Mouse (Mus musculus) neural tube, embryonic 15.5 days (tissue): ENCODE results near the gene Trib2. TPM values are rescaled to one million over a fixed set of nuclear protein-coding genes. Genes with fewer than 3 reads are reported as not detected.
A peak's percentile ranks its signal among the peaks of the same experiment; 100 is the strongest.

ENCODE experiments used
- ATAC-seq: fragments of 200-750 bp; cut with Nextera tagmentation; 2 replicates; pipeline ENCODE4 v1.8.0; 2017; ENCODE audit warnings: mild to moderate bottlenecking, moderate TSS enrichment, moderate library complexity; ENCODE audit not compliant: low FRiP score
- H3K27ac ChIP-seq: fragments of 300-500 bp; sonication (generic); replicated peaks from 2 replicates; pipeline ENCODE4 v1.5.1; 2015; ENCODE audit warnings: mild to moderate bottlenecking, inconsistent platforms
- H3K27me3 ChIP-seq: fragments of 300-500 bp; sonication (generic); replicated peaks from 2 replicates; pipeline ENCODE4 v1.6.1; 2015; ENCODE audit warnings: inconsistent platforms
- H3K36me3 ChIP-seq: fragments of 300-500 bp; sonication (generic); 2 replicates; pipeline ENCODE4 v1.6.1; 2015; ENCODE audit warnings: inconsistent platforms
- H3K4me1 ChIP-seq: fragments of 300-500 bp; sonication (generic); 2 replicates; pipeline ENCODE4 v1.6.1; 2015; ENCODE audit warnings: inconsistent platforms
- H3K4me2 ChIP-seq: fragments of 300-500 bp; sonication (generic); 2 replicates; pipeline ENCODE4 v1.6.1; 2015; ENCODE audit warnings: inconsistent platforms, mild to moderate bottlenecking, moderate library complexity
- H3K4me3 ChIP-seq: fragments of 300-500 bp; sonication (generic); replicated peaks from 2 replicates; pipeline ENCODE4 v1.5.1; 2015; ENCODE audit warnings: mild to moderate bottlenecking, inconsistent platforms
- H3K9ac ChIP-seq: fragments of 300-500 bp; sonication (generic); replicated peaks from 2 replicates; pipeline ENCODE4 v1.6.1; 2015; ENCODE audit warnings: mild to moderate bottlenecking, inconsistent platforms
- H3K9me3 ChIP-seq: fragments of 300-500 bp; sonication (generic); replicated peaks from 2 replicates; pipeline ENCODE4 v1.6.1; 2016; ENCODE audit warnings: inconsistent platforms
- WGBS: fragments of 180-500 bp; shearing (Covaris S2); methylation state at CpG from one replicate; pipeline ENCODE4 v1.1.7; 2015; ENCODE audit warnings: mixed read lengths; 5-methylcytosine and 5-hydroxymethylcytosine counted together
- microRNA-seq: library from miRNA; unstranded; fragments of <30 nt; microRNA quantifications from one replicate; pipeline ENCODE4, GENCODE M21; 2017
- polyA plus RNA-seq: library from polyadenylated mRNA; unstranded; fragments of >200 nt; fragmentation: Nextera tagmentation; extraction: Ambion mirVana; gene quantifications from 2 replicates; pipeline ENCODE4 v1.2.1, GENCODE M21; 2015

Gene Trib2
- polyA plus RNA-seq, 1 experiment from 2014 or later, result 134 TPM

DNA sequence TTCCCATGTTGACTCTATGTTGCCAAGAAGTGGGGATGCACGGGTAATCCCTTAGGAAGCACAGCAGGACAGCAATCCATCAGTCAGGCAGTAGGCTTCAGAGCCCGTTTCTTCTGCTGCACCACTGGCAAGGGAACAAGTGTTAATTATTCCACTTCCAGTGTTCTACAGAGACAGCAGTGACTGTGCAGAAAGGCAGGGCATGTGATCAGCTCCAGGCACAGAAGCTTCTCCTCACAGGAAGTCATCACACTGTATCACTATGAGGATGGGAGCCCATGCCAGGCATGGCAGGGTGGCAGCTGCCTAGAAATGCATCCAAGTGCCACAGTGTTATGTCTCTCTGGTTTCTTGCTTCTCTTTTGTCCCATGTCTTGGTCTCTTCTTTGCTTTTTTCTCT is 57.9 kb downstream of the Trib2 start:
- ATAC-seq, result peak; percentile 69
- H3K9me3 ChIP-seq, result no peaks in the 10 kb centered on the region
- no peaks in the 10 kb centered on the region for H3K36me3 ChIP-seq
- H3K27ac ChIP-seq, result no peak overlapping the region
- WGBS, result 11% methylated on average over 2 of the region's 2 CpGs
- no peak overlapping the region for H3K4me2 ChIP-seq
- H3K4me1 ChIP-seq, result peaks cover 3% of the 10 kb centered on the region; the same call in 1 of the 2 replicates
- H3K9ac ChIP-seq, result no peak overlapping the region
- no peaks in the 10 kb centered on the region for H3K27me3 ChIP-seq
- no peak overlapping the region for H3K4me3 ChIP-seq

DNA sequence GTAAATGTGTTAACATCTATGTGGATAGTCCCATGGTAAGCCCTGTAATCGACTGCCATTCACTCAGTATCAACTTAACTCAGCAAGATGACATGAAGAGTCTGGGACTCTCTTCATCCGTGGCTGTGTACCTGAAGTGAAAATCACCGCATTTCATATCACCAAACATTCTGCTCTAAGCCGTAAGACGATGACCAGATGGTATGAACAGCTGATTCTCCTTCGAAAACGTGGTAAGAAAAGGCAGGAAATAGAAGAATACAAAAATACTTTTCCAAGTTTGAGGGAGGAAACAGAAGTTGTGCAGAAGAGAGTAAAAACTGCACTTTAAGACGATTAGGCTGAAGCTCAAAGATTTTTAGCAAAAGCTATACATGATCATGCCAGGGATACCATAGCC is 59.4 kb downstream of the Trib2 start:
- peaks cover 3% of the 10 kb centered on the region; the same call in 1 of the 2 replicates for H3K4me1 ChIP-seq
- no peak for ATAC-seq
- 88% methylated on average over 8 of the region's 8 CpGs for WGBS
- H3K9me3 ChIP-seq, result no peaks in the 10 kb centered on the region
- H3K4me3 ChIP-seq, result no peak overlapping the region
- H3K27ac ChIP-seq, result no peak overlapping the region
- no peak overlapping the region for H3K9ac ChIP-seq
- no peaks in the 10 kb centered on the region for H3K36me3 ChIP-seq
- no peak overlapping the region for H3K4me2 ChIP-seq
- no peaks in the 10 kb centered on the region for H3K27me3 ChIP-seq

DNA sequence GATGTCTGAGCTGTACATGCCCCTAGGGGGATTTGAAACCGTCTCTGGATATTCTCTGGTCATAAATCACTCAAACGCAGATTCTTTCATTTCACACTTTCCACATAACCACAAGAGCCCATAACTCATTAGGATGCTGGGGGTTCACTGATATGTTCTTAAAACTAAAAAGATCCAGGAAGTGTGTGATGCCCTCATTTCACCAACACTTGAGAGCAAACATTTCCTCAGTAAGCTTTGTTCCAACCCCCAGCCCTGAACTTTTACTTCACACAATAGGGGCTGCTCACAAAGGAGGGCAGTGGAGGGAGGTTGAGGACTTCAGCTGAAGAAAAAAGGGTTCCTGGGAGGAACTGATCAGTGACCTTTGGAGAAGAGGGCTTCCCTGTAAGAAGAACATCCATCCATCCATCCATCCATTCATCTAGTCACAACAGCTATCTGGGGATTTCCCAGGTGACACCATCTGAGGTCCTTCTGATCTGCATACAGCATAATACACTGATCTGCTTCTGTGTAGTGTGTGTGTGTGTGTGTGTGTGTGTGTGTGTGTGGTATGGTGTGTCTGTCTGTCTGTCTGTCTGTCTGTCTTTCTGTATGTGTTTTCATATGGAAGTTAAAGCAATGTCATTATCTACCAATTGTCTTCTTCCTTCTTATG is 61.6 kb downstream of the Trib2 start:
- Histone ChIP-seq H3K9ac (no peak overlapping the region), H3K27ac (no peak overlapping the region), H3K4me2 (no peak overlapping the region), H3K4me3 (no peak overlapping the region), H3K27me3 (no peaks in the 10 kb centered on the region), H3K36me3 (no peaks in the 10 kb centered on the region), H3K4me1 (peaks cover 3% of the 10 kb centered on the region; the same call in 1 of the 2 replicates), H3K9me3 (no peaks in the 10 kb centered on the region)
- no peak for ATAC-seq
- 38% methylated on average over 2 of the region's 2 CpGs for WGBS

DNA sequence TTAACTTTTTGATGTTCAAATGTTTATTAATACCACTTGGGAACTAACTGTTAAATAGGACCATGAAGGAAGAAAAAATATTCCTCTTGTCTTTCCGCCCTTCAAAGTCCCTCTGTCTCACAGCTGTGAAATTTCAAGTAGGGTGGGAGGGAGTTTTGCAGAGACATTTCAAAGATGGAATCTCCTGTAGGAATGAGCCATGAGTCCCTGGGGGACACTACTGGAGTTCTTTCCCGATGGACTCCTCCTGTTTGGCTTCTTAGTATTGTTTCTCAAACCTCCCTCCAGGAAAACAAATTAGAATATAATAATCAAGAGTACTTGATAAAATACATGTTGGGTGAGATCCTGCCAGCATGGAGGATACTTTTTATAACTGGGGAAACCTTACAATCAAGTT is 62.1 kb downstream of the Trib2 start:
- no peaks in the 10 kb centered on the region for H3K27me3 ChIP-seq
- ATAC-seq, result no peak
- no peaks in the 10 kb centered on the region for H3K9me3 ChIP-seq
- WGBS, result 72% methylated on average over 2 of the region's 2 CpGs
- no peak overlapping the region for H3K4me2 ChIP-seq
- H3K36me3 ChIP-seq, result no peaks in the 10 kb centered on the region
- H3K27ac ChIP-seq, result no peak overlapping the region
- H3K4me3 ChIP-seq, result no peak overlapping the region
- no peak overlapping the region for H3K9ac ChIP-seq
- H3K4me1 ChIP-seq, result peaks cover 3% of the 10 kb centered on the region; the same call in 1 of the 2 replicates

DNA sequence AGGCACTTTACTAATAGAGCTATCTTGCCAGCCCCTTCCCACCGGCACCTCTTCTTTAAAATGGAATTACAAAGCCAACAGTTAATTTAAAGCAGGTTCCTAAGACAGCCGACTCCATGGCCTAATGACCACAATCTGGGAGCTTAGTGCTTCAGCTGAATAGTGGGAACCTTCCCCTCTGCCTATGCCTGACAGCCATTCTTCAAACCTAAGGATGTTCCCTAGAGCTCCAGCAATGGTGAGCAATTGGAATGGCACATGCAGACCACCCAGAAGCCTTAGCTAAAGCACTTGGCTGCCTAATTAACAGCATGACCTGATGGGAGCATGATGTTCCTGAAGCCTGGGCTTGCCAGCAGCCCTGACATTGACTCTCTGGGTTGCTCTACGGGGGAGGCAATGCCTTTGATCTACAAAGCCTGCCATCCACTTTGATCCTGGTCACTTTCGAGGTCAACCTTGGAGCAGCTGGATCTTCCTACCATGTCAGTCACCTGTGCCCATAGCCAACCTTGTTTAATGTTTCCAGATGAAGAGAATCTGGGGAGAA is 67.0 kb downstream of the Trib2 start:
- 21% methylated on average over 4 of the region's 4 CpGs for WGBS
- Histone ChIP-seq H3K4me2 (no peak overlapping the region), H3K9me3 (no peaks in the 10 kb centered on the region), H3K27ac (no peak overlapping the region), H3K9ac (no peak overlapping the region), H3K36me3 (no peaks in the 10 kb centered on the region), H3K4me1 (no peaks in the 10 kb centered on the region), H3K4me3 (no peak overlapping the region), H3K27me3 (no peaks in the 10 kb centered on the region)
- ATAC-seq, result no peak

DNA sequence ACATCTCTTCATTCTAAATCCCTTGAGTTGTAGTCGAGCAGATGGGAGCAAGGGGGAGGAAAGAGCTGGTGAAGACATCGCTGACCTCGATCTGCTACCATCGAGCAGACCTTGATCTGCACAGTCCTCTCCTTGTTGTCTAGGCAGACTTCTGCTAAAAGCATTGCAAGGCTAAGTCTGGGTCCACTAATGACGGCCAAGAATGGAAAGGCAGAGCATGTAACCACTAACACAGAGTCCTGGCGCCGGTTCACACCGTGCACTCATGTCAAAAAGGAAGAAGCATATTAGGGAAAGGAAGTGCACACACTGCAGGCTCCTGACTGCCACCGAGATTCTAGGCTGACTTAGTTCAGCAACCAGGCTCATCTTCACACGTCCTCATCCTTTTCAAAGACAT is 71.0 kb downstream of the Trib2 start:
- Histone ChIP-seq H3K36me3 (no peaks in the 10 kb centered on the region), H3K27me3 (no peaks in the 10 kb centered on the region), H3K4me1 (no peaks in the 10 kb centered on the region), H3K27ac (no peak overlapping the region), H3K4me3 (no peak overlapping the region), H3K4me2 (no peak overlapping the region), H3K9me3 (no peaks in the 10 kb centered on the region), H3K9ac (no peak overlapping the region)
- 80% methylated on average over 10 of the region's 10 CpGs for WGBS
- no peak for ATAC-seq

Small RNAs within 50 kb of the gene (microRNA-seq; reads per million reads assigned to microRNA genes)
- gene Mir6387, result not detected
